ENCODE assay signal across 8 mouse cellular contexts in the genomic region with DNA sequence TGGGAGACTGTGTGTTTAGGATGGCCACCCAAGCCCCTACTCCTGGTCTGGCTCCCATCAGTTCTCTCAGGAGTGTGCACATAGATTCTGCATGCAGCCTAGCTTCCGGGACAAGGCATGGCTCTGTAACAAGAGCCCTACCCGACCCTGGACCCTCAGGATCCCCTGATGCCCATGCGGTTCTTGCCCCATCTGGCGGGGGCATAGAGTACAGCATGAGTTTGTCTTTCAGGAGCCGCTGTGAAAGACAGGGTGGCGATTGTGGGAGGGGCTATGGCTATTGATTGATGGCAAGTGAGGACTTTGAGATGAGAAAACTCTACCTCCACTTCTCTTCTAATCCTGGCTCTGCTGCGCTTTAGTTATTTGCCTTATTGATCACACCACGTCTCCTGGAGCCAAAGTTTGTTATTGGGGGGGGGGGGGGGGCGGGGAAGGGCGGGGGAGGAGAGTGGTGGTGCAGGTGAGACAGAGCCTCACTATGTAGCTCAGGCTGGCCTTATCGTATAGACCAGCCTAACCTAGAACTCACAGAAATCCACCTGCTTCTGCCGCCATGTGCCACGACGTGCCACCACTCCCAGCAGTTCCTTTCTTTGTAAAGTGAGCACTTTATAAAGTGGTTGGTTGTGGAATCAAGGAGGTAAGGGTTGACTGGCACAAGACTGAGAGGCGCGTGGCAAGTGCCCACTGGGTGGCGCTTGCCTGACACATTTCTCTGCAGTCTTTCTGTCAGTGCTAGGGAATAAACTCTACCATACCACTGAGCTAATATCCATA. TPM values are rescaled to one million over a fixed set of nuclear protein-coding genes. Genes with fewer than 3 reads are reported as not detected.
A peak's percentile ranks its signal among the peaks of the same experiment; 100 is the strongest.
DNase-seq lines count a peak whose midpoint lies in the region; ATAC-seq and TF ChIP-seq lines count a peak whose summit lies in the region.

No protein-coding gene starts in this region.

- peak; percentile 75 for DNase-seq in B cell, adult 2 months
- DNase-seq in adrenal gland, adult 2 months: peak; percentile 59
- DNase-seq in embryo, embryonic 9.5 days (ENCODE audit: extremely low spot score): peak; percentile 83
- DNase-seq in kidney, postnatal 14 days: peak; percentile 88
- peak; percentile 67 for DNase-seq in liver, embryonic 11.5 days (ENCODE audit: low spot score)
- peak; percentile 68 for DNase-seq in naive thymus-derived CD4-positive, alpha-beta T cell, adult 2 months (ENCODE audit: low read depth)

- H3K4me2 ChIP-seq in heart, embryonic 14.5 days (ENCODE audit: low read length): 0 out of 2 replicates have a peak overlapping the region, but pooled peaks have one; percentile 8
- peak overlapping the region; percentile 23 for H3K4me2 ChIP-seq in liver, embryonic 11.5 days

- 4% methylated on average over 17 of the region's 17 CpGs for WGBS in heart, embryonic 14.5 days
- 5% methylated on average over 17 of the region's 17 CpGs for WGBS in liver, embryonic 11.5 days

- H3K9me3 ChIP-seq in heart, embryonic 14.5 days (ENCODE audit: control insufficient read depth, low read length): no peaks in the 10 kb centered on the region
- H3K9me3 ChIP-seq in liver, embryonic 11.5 days (ENCODE audit: control insufficient read depth, low read length): no peaks in the 10 kb centered on the region

- TF ChIP-seq CTCF in testis, adult 2 months (IDR thresholded peaks at IDR 0.05; ENCODE audit: control insufficient read depth, insufficient read depth, insufficient replicate concordance, low read depth, low read length): peak; percentile 42; the same call in 1 of the 2 replicates

- no peak overlapping the region for H3K27ac ChIP-seq in heart, embryonic 14.5 days (replicated peaks in 1 of 2; ENCODE audit: control insufficient read depth in 1 of 2, insufficient read depth in 1 of 2, low read depth in 2 of 2, low read length in 2 of 2)
- H3K27ac ChIP-seq in liver, embryonic 11.5 days (ENCODE audit: low read depth, low read length): no peak overlapping the region
- no peak overlapping the region for H3K27ac ChIP-seq in testis, adult 2 months (ENCODE audit: control insufficient read depth, insufficient read depth, low read depth, low read length)

- ATAC-seq in heart, embryonic 14.5 days (ENCODE audit: insufficient number of reproducible peaks, insufficient read depth, low FRiP score, low read depth): no peak
- ATAC-seq in liver, embryonic 11.5 days (replicated peaks; ENCODE audit: low FRiP score): peak; percentile 81

- TF ChIP-seq POLR2A in testis, adult 2 months (IDR thresholded peaks at IDR 0.05; ENCODE audit: control insufficient read depth, low read depth, low read length): no peak

- peaks cover 15% of the 10 kb centered on the region for H3K36me3 ChIP-seq in heart, embryonic 14.5 days (ENCODE audit: control insufficient read depth, insufficient read depth, low read length)
- H3K36me3 ChIP-seq in liver, embryonic 11.5 days (ENCODE audit: control insufficient read depth, insufficient read depth, low read length): no peaks in the 10 kb centered on the region
- no peaks in the 10 kb centered on the region for H3K36me3 ChIP-seq in testis, adult 2 months (ENCODE audit: control insufficient read depth, insufficient read depth, low read length)

- peaks cover 0 to 2% of the 10 kb centered on the region in 2 experiments; a peak in 1 of 4 replicates for H3K4me1 ChIP-seq in heart, embryonic 14.5 days (ENCODE audit: control insufficient read depth in 2 of 2, insufficient read depth in 2 of 2, low read length in 2 of 2)
- H3K4me1 ChIP-seq in liver, embryonic 11.5 days (replicated peaks; ENCODE audit: control insufficient read depth, insufficient read depth, low read length): no peaks in the 10 kb centered on the region; the same call in 1 of the 2 replicates
- no peaks in the 10 kb centered on the region; the same call in 1 of the 2 replicates for H3K4me1 ChIP-seq in testis, adult 2 months (ENCODE audit: control insufficient read depth, insufficient read depth, low read length)

- H3K27me3 ChIP-seq in heart, embryonic 14.5 days (ENCODE audit: control insufficient read depth, insufficient read depth, low read length): no peaks in the 10 kb centered on the region
- no peaks in the 10 kb centered on the region for H3K27me3 ChIP-seq in liver, embryonic 11.5 days (replicated peaks; ENCODE audit: control insufficient read depth, insufficient read depth, low read length)
- no peaks in the 10 kb centered on the region for H3K27me3 ChIP-seq in testis, adult 2 months (ENCODE audit: control insufficient read depth, insufficient read depth, low read length)

- H3K4me3 ChIP-seq in heart, embryonic 14.5 days (ENCODE audit: control insufficient read depth in 1 of 2, insufficient read depth in 1 of 2, low read depth in 1 of 2, low read length in 2 of 2): no peak overlapping the region
- no peak overlapping the region for H3K4me3 ChIP-seq in liver, embryonic 11.5 days (ENCODE audit: low read depth, low read length)
- H3K4me3 ChIP-seq in testis, adult 2 months (ENCODE audit: control insufficient read depth, low read depth, low read length): no peak overlapping the region

- H3K9ac ChIP-seq in heart, embryonic 14.5 days (ENCODE audit: low read length): no peak overlapping the region
- no peak overlapping the region for H3K9ac ChIP-seq in liver, embryonic 11.5 days (ENCODE audit: low read depth, low read length)

RNA-seq across cellular contexts. Expression of a gene that starts 14.5 kb away (rescaled TPM):
- 100 to 1,000 TPM in 1 of 2 experiments, 10 to 100 TPM in 1; 78.9 to 107 TPM for total RNA-seq in adrenal gland, adult 2 months (2021)
- 145 and 147 TPM in 2 replicates for polyA plus RNA-seq in adrenal gland, adult 2 months (2012; rRNA removed)
- 175 and 193 TPM in 2 replicates for polyA plus RNA-seq in heart, embryonic 14.5 days (2014; fragmentation: Nextera tagmentation; extraction: Ambion mirVana)
- polyA plus RNA-seq in liver, embryonic 11.5 days (2014; fragmentation: Nextera tagmentation; extraction: Ambion mirVana): 184 and 198 TPM in 2 replicates
- 260 and 277 TPM in 2 replicates for polyA plus RNA-seq in testis, adult 2 months (2012; rRNA removed)

RNA-seq across cellular contexts. Expression of a gene that starts 41.3 kb away (rescaled TPM):
- total RNA-seq in adrenal gland, adult 2 months (2021): 10 to 100 TPM; 49.6 to 69.6 TPM
- polyA plus RNA-seq in adrenal gland, adult 2 months (2012; rRNA removed): 5.7 and 6.6 TPM in 2 replicates
- 70.5 and 70.6 TPM in 2 replicates for polyA plus RNA-seq in heart, embryonic 14.5 days (2014; fragmentation: Nextera tagmentation; extraction: Ambion mirVana)
- polyA plus RNA-seq in liver, embryonic 11.5 days (2014; fragmentation: Nextera tagmentation; extraction: Ambion mirVana): 112 and 115 TPM in 2 replicates
- 14.4 and 14.7 TPM in 2 replicates for polyA plus RNA-seq in testis, adult 2 months (2012; rRNA removed)
